Mouse (Mus musculus): ENCODE measurements around the gene Pth2r. TPM values are rescaled to one million over a fixed set of nuclear protein-coding genes. Genes with fewer than 3 reads are reported as not detected.

The Pth2r gene
- polyA plus RNA-seq (2012; rRNA removed): 0.38 and 0.40 TPM in 2 replicates

GRCm38 (mm10) chr1:65281756-65282155 is at the start of gene Pth2r:
Gene Pth2r, plus strand, starts transcription at chr1:65282056.
- Histone ChIP-seq H3K27ac (ENCODE audit: insufficient read depth, low read length) (no peak within 1 kb of the TSS), H3K27me3 (ENCODE audit: control insufficient read depth, insufficient read depth, low read length) (no peaks in the 10 kb centered on the region), H3K4me3 (replicated peaks; ENCODE audit: insufficient read depth, low read depth, low read length) (no peak within 1 kb of the TSS), H3K4me1 (ENCODE audit: control insufficient read depth, insufficient read depth, low read length) (no peaks in the 10 kb centered on the region)
- DNase-seq: no peak
- 93% methylated on average over 6 of the region's 6 CpGs for WGBS
- TF ChIP-seq POLR2A (IDR thresholded peaks at IDR 0.05; ENCODE audit: borderline replicate concordance, insufficient read depth, low read length): no peak
- TF ChIP-seq CTCF (IDR thresholded peaks at IDR 0.05; ENCODE audit: borderline replicate concordance, insufficient read depth, low read depth, low read length): no peak

GRCm38 (mm10) chr1:65237712-65238111 is 44.1 kb upstream of the Pth2r start:
- Histone ChIP-seq H3K27ac (ENCODE audit: insufficient read depth, low read length) (no peak overlapping the region), H3K27me3 (ENCODE audit: control insufficient read depth, insufficient read depth, low read length) (no peaks in the 10 kb centered on the region), H3K4me1 (ENCODE audit: control insufficient read depth, insufficient read depth, low read length) (no peaks in the 10 kb centered on the region), H3K4me3 (replicated peaks; ENCODE audit: insufficient read depth, low read depth, low read length) (no peak overlapping the region)
- 93% methylated on average over 3 of the region's 3 CpGs for WGBS
- no peak for TF ChIP-seq CTCF (IDR thresholded peaks at IDR 0.05; ENCODE audit: borderline replicate concordance, insufficient read depth, low read depth, low read length)
- TF ChIP-seq POLR2A (IDR thresholded peaks at IDR 0.05; ENCODE audit: borderline replicate concordance, insufficient read depth, low read length): no peak
- no peak for DNase-seq

GRCm38 (mm10) chr1:65245637-65246036 is 36.2 kb upstream of the Pth2r start:
- no peak overlapping the region for H3K4me3 ChIP-seq (replicated peaks; ENCODE audit: insufficient read depth, low read depth, low read length)
- no peak for TF ChIP-seq POLR2A (IDR thresholded peaks at IDR 0.05; ENCODE audit: borderline replicate concordance, insufficient read depth, low read length)
- TF ChIP-seq CTCF (IDR thresholded peaks at IDR 0.05; ENCODE audit: borderline replicate concordance, insufficient read depth, low read depth, low read length): no peak
- H3K4me1 ChIP-seq (ENCODE audit: control insufficient read depth, insufficient read depth, low read length): no peaks in the 10 kb centered on the region
- no peak overlapping the region for H3K27ac ChIP-seq (ENCODE audit: insufficient read depth, low read length)
- WGBS: 62% methylated on average over 1 of the region's 1 CpGs
- DNase-seq: peak in 1 of 2 experiments; percentile 8
- no peaks in the 10 kb centered on the region for H3K27me3 ChIP-seq (ENCODE audit: control insufficient read depth, insufficient read depth, low read length)

GRCm38 (mm10) chr1:65280461-65280860 is 1.4 kb upstream of the Pth2r start:
- Histone ChIP-seq H3K27ac (ENCODE audit: insufficient read depth, low read length) (no peak overlapping the region), H3K4me3 (replicated peaks; ENCODE audit: insufficient read depth, low read depth, low read length) (no peak overlapping the region), H3K4me1 (ENCODE audit: control insufficient read depth, insufficient read depth, low read length) (no peaks in the 10 kb centered on the region), H3K27me3 (ENCODE audit: control insufficient read depth, insufficient read depth, low read length) (no peaks in the 10 kb centered on the region)
- no peak for DNase-seq
- no peak for TF ChIP-seq CTCF (IDR thresholded peaks at IDR 0.05; ENCODE audit: borderline replicate concordance, insufficient read depth, low read depth, low read length)
- TF ChIP-seq POLR2A (IDR thresholded peaks at IDR 0.05; ENCODE audit: borderline replicate concordance, insufficient read depth, low read length): no peak
- 73% methylated on average over 3 of the region's 3 CpGs for WGBS

GRCm38 (mm10) chr1:65282766-65283165 is 910 bp downstream of the Pth2r start:
- no peak overlapping the region for H3K4me3 ChIP-seq (replicated peaks; ENCODE audit: insufficient read depth, low read depth, low read length)
- TF ChIP-seq CTCF (IDR thresholded peaks at IDR 0.05; ENCODE audit: borderline replicate concordance, insufficient read depth, low read depth, low read length): peak; percentile 71
- no peak for TF ChIP-seq POLR2A (IDR thresholded peaks at IDR 0.05; ENCODE audit: borderline replicate concordance, insufficient read depth, low read length)
- no peak overlapping the region for H3K27ac ChIP-seq (ENCODE audit: insufficient read depth, low read length)
- H3K27me3 ChIP-seq (ENCODE audit: control insufficient read depth, insufficient read depth, low read length): no peaks in the 10 kb centered on the region
- DNase-seq: peak; percentile 59 to 60
- WGBS: 9% methylated on average over 6 of the region's 6 CpGs
- no peaks in the 10 kb centered on the region for H3K4me1 ChIP-seq (ENCODE audit: control insufficient read depth, insufficient read depth, low read length)

GRCm38 (mm10) chr1:65308476-65308875 is 26.6 kb downstream of the Pth2r start:
- DNase-seq: no peak
- TF ChIP-seq CTCF (IDR thresholded peaks at IDR 0.05; ENCODE audit: borderline replicate concordance, insufficient read depth, low read depth, low read length) (no peak), POLR2A (IDR thresholded peaks at IDR 0.05; ENCODE audit: borderline replicate concordance, insufficient read depth, low read length) (no peak)
- 85% methylated on average over 3 of the region's 3 CpGs for WGBS

GRCm38 (mm10) chr1:65311214-65311933 is 29.5 kb downstream of the Pth2r start:
- Histone ChIP-seq H3K4me3 (replicated peaks; ENCODE audit: insufficient read depth, low read depth, low read length) (peak overlapping the region; percentile 25), H3K27me3 (ENCODE audit: control insufficient read depth, insufficient read depth, low read length) (no peaks in the 10 kb centered on the region), H3K27ac (ENCODE audit: insufficient read depth, low read length) (no peak overlapping the region), H3K4me1 (ENCODE audit: control insufficient read depth, insufficient read depth, low read length) (peaks cover 7% of the 10 kb centered on the region; the same call in 1 of the 2 replicates)
- WGBS: under 1% methylated on average over 29 of the region's 29 CpGs
- DNase-seq: peak; percentile 22 to 42
- TF ChIP-seq CTCF (IDR thresholded peaks at IDR 0.05; ENCODE audit: borderline replicate concordance, insufficient read depth, low read depth, low read length) (no peak), POLR2A (IDR thresholded peaks at IDR 0.05; ENCODE audit: borderline replicate concordance, insufficient read depth, low read length) (no peak)

More at GRCm38 (mm10) chr1:65308476-65308875, 26.6 kb downstream of the Pth2r start:
- Histone ChIP-seq H3K27ac (ENCODE audit: insufficient read depth, low read length) (no peak overlapping the region), H3K4me3 (replicated peaks; ENCODE audit: insufficient read depth, low read depth, low read length) (no peak overlapping the region), H3K4me1 (ENCODE audit: control insufficient read depth, insufficient read depth, low read length) (no peaks in the 10 kb centered on the region), H3K27me3 (ENCODE audit: control insufficient read depth, insufficient read depth, low read length) (no peaks in the 10 kb centered on the region)

GRCm38 (mm10) chr1:65312118-65312517 is 30.3 kb downstream of the Pth2r start:
- Histone ChIP-seq H3K27ac (ENCODE audit: insufficient read depth, low read length) (no peak overlapping the region), H3K4me1 (ENCODE audit: control insufficient read depth, insufficient read depth, low read length) (peaks cover 7% of the 10 kb centered on the region; the same call in 1 of the 2 replicates), H3K27me3 (ENCODE audit: control insufficient read depth, insufficient read depth, low read length) (no peaks in the 10 kb centered on the region), H3K4me3 (replicated peaks; ENCODE audit: insufficient read depth, low read depth, low read length) (no peak overlapping the region)
- TF ChIP-seq POLR2A (IDR thresholded peaks at IDR 0.05; ENCODE audit: borderline replicate concordance, insufficient read depth, low read length) (no peak), CTCF (IDR thresholded peaks at IDR 0.05; ENCODE audit: borderline replicate concordance, insufficient read depth, low read depth, low read length) (peak; percentile 42; the same call in 1 of the 2 replicates)
- peak in 1 of 2 experiments; percentile 57 for DNase-seq
- WGBS: 9% methylated on average over 7 of the region's 7 CpGs
